Comparison of ENCODE assay signal across 14 mouse cellular contexts in genomic region chr13:34205216-34205615, GRCm38 (mm10). TPM values are rescaled to one million over a fixed set of nuclear protein-coding genes. Genes with fewer than 3 reads are reported as not detected.
DNase-seq lines count a peak whose midpoint lies in the region.
"Had no signal": no experiment of that assay in that cellular context is flagged by ENCODE, and none has a peak within 500 bp of the region (broad histone marks: within the 10 kb centered on the region; RNA-seq: fewer than 3 reads in every experiment).

No protein-coding gene starts in this region.

- DNase-seq in heart, adult 18-20 months: peak; percentile 28 to 29
- no peak for DNase-seq in heart, postnatal 14 days
- DNase-seq in kidney, adult 9 months: peak; percentile 40
- DNase-seq in kidney, postnatal 10 days: no peak
- peak; percentile 81 for DNase-seq in adipocyte (ENCODE audit: low spot score)
- DNase-seq in skeletal muscle tissue, adult 2 months (ENCODE audit: low read depth, low spot score): peak; percentile 25
- DNase-seq: adrenal gland, postnatal 14 days; cerebellum, adult 11 months; cerebellum, adult 2 months; cerebellum, adult 9-11 months; cerebellum, postnatal 25 days; gastrocnemius, postnatal 10 days; heart, adult 11 months; heart, postnatal 36 days had no signal

- intact Hi-C loops in heart, postnatal 14 days (cut with DNase I): no loop called here

RNA-seq across cellular contexts. Expression of gene Psmg4, which starts 42.5 kb away (rescaled TPM):
- total RNA-seq in heart, adult 18-20 months (2021): 10 to 100 TPM; 25.0 to 32.9 TPM
- total RNA-seq in heart, postnatal 14 days (2021): 10 to 100 TPM; 25.2 to 37.8 TPM

Comparison
In these comparisons a context has a peak if more than half of its experiments do, and no peak if none do; other contexts are left out.
1. DNase-seq: peak in heart, adult 18-20 months (2 of 2), kidney, adult 9 months (single experiment), adipocyte (single experiment) and skeletal muscle tissue, adult 2 months (single experiment); none in heart, postnatal 14 days (0 of 2) and kidney, postnatal 10 days (single experiment).